9 mouse cellular contexts compared by ENCODE assay signal in the genomic region with DNA sequence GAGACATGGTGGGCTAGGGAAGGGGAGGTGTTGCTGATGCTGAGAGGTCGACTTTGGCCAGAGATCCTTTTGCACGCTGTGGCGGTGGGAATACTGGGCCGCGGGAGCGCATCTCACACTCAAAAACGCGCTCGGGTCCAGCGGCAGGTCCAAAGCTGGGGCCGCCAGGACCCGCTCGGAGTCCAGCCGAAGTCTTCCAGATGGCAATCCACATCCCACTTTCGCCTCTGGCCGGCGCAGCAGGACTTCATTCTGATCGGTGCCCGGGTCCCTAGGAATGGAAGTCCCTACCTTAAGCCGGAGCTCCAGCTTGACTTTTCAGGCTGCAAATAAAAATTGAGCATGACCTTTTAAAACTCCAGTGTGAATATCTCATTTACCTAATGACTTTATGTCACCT. TPM values are rescaled to one million over a fixed set of nuclear protein-coding genes. Genes with fewer than 3 reads are reported as not detected.
A peak's percentile ranks its signal among the peaks of the same experiment; 100 is the strongest.
DNase-seq lines count a peak whose midpoint lies in the region; ATAC-seq and TF ChIP-seq lines count a peak whose summit lies in the region.
"Had no signal": no experiment of that assay in that cellular context is flagged by ENCODE, and none has a peak within 500 bp of the region (broad histone marks: within the 10 kb centered on the region; RNA-seq: fewer than 3 reads in every experiment).

No protein-coding gene starts in this region.

- H3K27ac ChIP-seq in left cerebral cortex, adult 2 months: peak overlapping the region; percentile 78
- H3K27ac ChIP-seq in limb, embryonic 13.5 days: no peak overlapping the region
- H3K27ac ChIP-seq in neural tube, embryonic 11.5 days (ENCODE audit: low read depth, low read length): peak overlapping the region; percentile 51; the same call in 1 of the 2 replicates

- ATAC-seq in limb, embryonic 13.5 days (ENCODE audit: low FRiP score, low read depth): no peak
- peak; percentile 35 for ATAC-seq in neural tube, embryonic 11.5 days (ENCODE audit: insufficient read depth, low FRiP score, low TSS enrichment)

- intact Hi-C loops in left cerebral cortex, adult 2 months (cut with DNase I): loop anchor here (10.0 kb wide), 3 partner anchors 749 to 1451 kb away; no protein-coding TSS in a partner anchor
- intact Hi-C loops in heart, postnatal 14 days (cut with DNase I): loop anchor here (10.0 kb wide), 2 partner anchors 561 to 1221 kb away; no protein-coding TSS in a partner anchor

- H3K36me3 ChIP-seq in limb, embryonic 13.5 days: no peaks in the 10 kb centered on the region
- no peaks in the 10 kb centered on the region for H3K36me3 ChIP-seq in neural tube, embryonic 11.5 days (ENCODE audit: control insufficient read depth, insufficient read depth, low read length)
- H3K36me3 ChIP-seq: G1E had no signal

- peak overlapping the region; percentile 54 for H3K4me3 ChIP-seq in left cerebral cortex, adult 2 months
- H3K4me3 ChIP-seq in limb, embryonic 13.5 days: peak overlapping the region; percentile 42
- H3K4me3 ChIP-seq in neural tube, embryonic 11.5 days (ENCODE audit: low read depth, low read length): peak overlapping the region; percentile 23

- H3K9me3 ChIP-seq in limb, embryonic 13.5 days: no peaks in the 10 kb centered on the region
- H3K9me3 ChIP-seq in neural tube, embryonic 11.5 days (ENCODE audit: control insufficient read depth, low read length): no peaks in the 10 kb centered on the region

- H3K27me3 ChIP-seq in limb, embryonic 13.5 days: peaks cover 84% of the 10 kb centered on the region
- H3K27me3 ChIP-seq in neural tube, embryonic 11.5 days (ENCODE audit: control insufficient read depth, insufficient read depth, low read length): no peaks in the 10 kb centered on the region

- WGBS in limb, embryonic 13.5 days: under 1% methylated on average over 20 of the region's 20 CpGs
- WGBS in neural tube, embryonic 11.5 days: 1% methylated on average over 20 of the region's 20 CpGs

- no peak for DNase-seq in left cerebral cortex, adult 2 months (ENCODE audit: extremely low spot score in 1 of 2, low spot score in 2 of 2)
- DNase-seq in left cerebral cortex, adult 9 months (ENCODE audit: low spot score in 2 of 2): no peak
- peak; percentile 77 for DNase-seq in embryo, embryonic 11 days
- peak; percentile 40 to 43 for DNase-seq in heart, postnatal 14 days
- DNase-seq in neural tube, embryonic 11.5 days (ENCODE audit: low spot score): peak; percentile 71
- no peak for DNase-seq in cerebellum, postnatal 4 days (ENCODE audit: low spot score in 2 of 2)
- DNase-seq in ovary, postnatal 14 days (ENCODE audit: low spot score): no peak

- H3K4me2 ChIP-seq in limb, embryonic 13.5 days (replicated peaks): peak overlapping the region; percentile 70
- peak overlapping the region; percentile 74 for H3K4me2 ChIP-seq in neural tube, embryonic 11.5 days (ENCODE audit: low read depth)

- TF ChIP-seq CTCF in left cerebral cortex, adult 2 months (IDR thresholded peaks at IDR 0.05): no peak

- peaks cover 17% of the 10 kb centered on the region for H3K4me1 ChIP-seq in limb, embryonic 13.5 days
- H3K4me1 ChIP-seq in neural tube, embryonic 11.5 days (ENCODE audit: control insufficient read depth, insufficient read depth, low read length): peaks cover 15% of the 10 kb centered on the region

- H3K9ac ChIP-seq in limb, embryonic 13.5 days: peak overlapping the region; percentile 27; the same call in 1 of the 2 replicates
- peak overlapping the region; percentile 31 for H3K9ac ChIP-seq in neural tube, embryonic 11.5 days (ENCODE audit: low read length)

RNA-seq across cellular contexts. Expression of gene Meis2, which starts 9.8 kb away (rescaled TPM):
- total RNA-seq in left cerebral cortex, adult 2 months (2021): 100 to 1,000 TPM; 110 to 116 TPM
- 10 to 100 TPM; 19.9 to 21.3 TPM for total RNA-seq in heart, postnatal 14 days (2021)
- 16.1 and 18.6 TPM in 2 replicates for polyA plus RNA-seq in limb, embryonic 13.5 days (2015; fragmentation: Nextera tagmentation; extraction: Ambion mirVana)
- 111 and 117 TPM in 2 replicates for polyA plus RNA-seq in neural tube, embryonic 11.5 days (2014; fragmentation: Nextera tagmentation; extraction: Ambion mirVana)

Comparison
In these comparisons a context has a peak if more than half of its experiments do, and no peak if none do; other contexts are left out.
1. DNase-seq: peak in embryo, embryonic 11 days (single experiment), heart, postnatal 14 days (2 of 2) and neural tube, embryonic 11.5 days (single experiment); none in left cerebral cortex, adult 2 months (0 of 2), left cerebral cortex, adult 9 months (0 of 2), cerebellum, postnatal 4 days (0 of 2) and ovary, postnatal 14 days (single experiment).
2. RNA of gene Meis2, which starts 9.8 kb away (total RNA-seq): 110 to 116 TPM in left cerebral cortex, adult 2 months; 19.9 to 21.3 TPM in heart, postnatal 14 days; every median in the first group is over 4 times any median in the second.
3. Peak in every context shown above with its lines, with median percentiles within 50 percentile points of each other: H3K4me3 ChIP-seq.